Mouse (Mus musculus): ENCODE data around the gene Mob3b. TPM values are rescaled to one million over a fixed set of nuclear protein-coding genes. Genes with fewer than 3 reads are reported as not detected.
A peak's percentile ranks its signal among the peaks of the same experiment; 100 is the strongest.

Mob3b gene
- polyA plus RNA-seq, 1 experiment from 2014 or later, result 7.1 TPM

DNA sequence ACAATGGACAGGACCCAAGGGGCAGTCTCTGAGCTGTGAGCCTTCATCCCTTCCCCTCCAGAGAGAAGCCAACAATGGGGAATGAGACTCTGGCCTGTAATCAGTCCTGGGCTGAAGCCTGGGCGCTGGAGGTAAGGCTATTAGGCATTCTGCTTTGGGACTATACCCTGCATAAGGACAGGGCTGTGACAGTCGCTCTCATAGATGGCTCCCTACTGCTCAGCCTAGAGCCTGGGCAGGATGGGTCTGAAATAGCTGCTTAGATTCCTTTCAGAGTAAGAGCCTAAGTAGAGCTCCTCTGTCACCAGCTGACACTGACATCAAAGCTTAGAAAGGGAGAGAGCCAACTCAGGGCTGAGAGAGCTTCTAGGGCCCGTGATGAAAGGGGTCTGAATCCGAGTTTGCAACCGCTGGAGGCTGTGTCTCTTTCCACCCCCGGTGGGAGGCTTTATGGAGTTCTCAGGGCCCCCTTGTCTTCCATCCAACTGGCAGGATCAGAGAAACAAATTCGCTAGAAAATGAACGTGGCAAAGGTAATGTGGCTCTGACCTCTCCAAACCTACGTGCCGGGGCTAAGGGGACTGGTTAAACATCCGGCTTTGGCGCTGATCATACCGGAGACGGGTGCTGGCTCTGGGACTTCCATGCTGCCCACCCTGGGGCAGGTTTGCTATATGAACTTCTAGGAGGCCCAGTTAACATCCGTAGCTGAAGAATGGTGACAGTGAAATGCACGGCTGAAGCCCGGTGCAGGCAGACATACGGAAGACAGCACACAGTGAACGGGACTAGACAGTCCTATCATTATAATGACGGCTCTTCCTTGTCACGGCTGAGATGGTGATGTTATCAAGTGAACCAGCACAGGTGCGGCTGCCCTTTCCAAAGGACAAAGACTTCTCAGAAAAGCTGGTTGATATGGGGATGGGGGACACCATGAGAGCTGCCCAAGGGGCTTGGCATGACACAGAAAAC lies 165.1 kb downstream of the Mob3b start:
- Histone ChIP-seq H3K27ac (no peak overlapping the region), H3K4me3 (no peak overlapping the region), H3K4me2 (no peak overlapping the region), H3K27me3 (replicated peaks) (no peaks in the 10 kb centered on the region), H3K9me3 (replicated peaks) (no peaks in the 10 kb centered on the region), H3K4me1 (peaks cover 3% of the 10 kb centered on the region; the same call in 1 of the 2 replicates), H3K36me3 (no peaks in the 10 kb centered on the region), H3K9ac (no peak overlapping the region)
- 71% methylated on average over 22 of the region's 22 CpGs for WGBS (ENCODE audit: insufficient replicate concordance)
- ATAC-seq, result no peak

GRCm38 (mm10) chr4:34991116-34991515 lies 166.2 kb downstream of the Mob3b start:
- Histone ChIP-seq H3K4me2 (no peak overlapping the region), H3K4me3 (no peak overlapping the region), H3K9ac (no peak overlapping the region), H3K4me1 (peaks cover 3% of the 10 kb centered on the region; the same call in 1 of the 2 replicates), H3K9me3 (replicated peaks) (no peaks in the 10 kb centered on the region), H3K27ac (no peak overlapping the region), H3K36me3 (no peaks in the 10 kb centered on the region), H3K27me3 (replicated peaks) (no peaks in the 10 kb centered on the region)
- no peak for ATAC-seq
- WGBS (ENCODE audit: insufficient replicate concordance), result 54% methylated on average over 10 of the region's 10 CpGs

GRCm38 (mm10) chr4:34990659-34991058 lies 166.6 kb downstream of the Mob3b start:
- ATAC-seq, result no peak
- Histone ChIP-seq H3K4me1 (peaks cover 3% of the 10 kb centered on the region; the same call in 1 of the 2 replicates), H3K9ac (no peak overlapping the region), H3K4me3 (no peak overlapping the region), H3K36me3 (no peaks in the 10 kb centered on the region), H3K4me2 (no peak overlapping the region), H3K9me3 (replicated peaks) (no peaks in the 10 kb centered on the region), H3K27ac (no peak overlapping the region), H3K27me3 (replicated peaks) (no peaks in the 10 kb centered on the region)
- 72% methylated on average over 9 of the region's 9 CpGs for WGBS (ENCODE audit: insufficient replicate concordance)

GRCm38 (mm10) chr4:34987568-34987967 lies 169.7 kb downstream of the Mob3b start:
- Histone ChIP-seq H3K9ac (no peak overlapping the region), H3K36me3 (no peaks in the 10 kb centered on the region), H3K4me2 (no peak overlapping the region), H3K27me3 (replicated peaks) (no peaks in the 10 kb centered on the region), H3K27ac (no peak overlapping the region; the same call in 1 of the 2 replicates), H3K9me3 (replicated peaks) (no peaks in the 10 kb centered on the region), H3K4me3 (no peak overlapping the region), H3K4me1 (no peaks in the 10 kb centered on the region)
- 85% methylated on average over 4 of the region's 4 CpGs for WGBS (ENCODE audit: insufficient replicate concordance)
- ATAC-seq, result no peak

DNA sequence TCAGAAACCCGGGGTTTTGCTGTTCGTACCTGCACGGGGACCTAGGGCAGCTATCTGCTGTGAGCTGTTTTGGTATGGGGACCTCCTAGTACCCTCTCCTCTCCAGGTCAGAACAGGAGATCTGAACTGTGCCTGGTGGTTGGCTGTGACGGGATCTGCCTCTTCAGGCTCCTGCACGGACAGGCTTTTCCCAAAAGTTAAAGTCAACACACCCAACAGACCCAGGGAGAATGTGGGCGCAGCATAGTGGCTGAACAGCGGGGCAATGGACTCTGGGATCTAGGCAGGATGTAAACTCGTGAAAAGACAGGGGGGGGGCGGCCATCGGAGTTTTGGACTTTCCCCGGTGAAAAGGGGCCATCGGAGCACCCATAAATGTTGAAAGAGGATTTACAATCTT lies 170.2 kb downstream of the Mob3b start:
- H3K27me3 ChIP-seq (replicated peaks), result no peaks in the 10 kb centered on the region
- peak; percentile 68 for ATAC-seq
- no peak overlapping the region for H3K9ac ChIP-seq
- 70% methylated on average over 12 of the region's 12 CpGs for WGBS (ENCODE audit: insufficient replicate concordance)
- H3K4me3 ChIP-seq, result no peak overlapping the region
- H3K36me3 ChIP-seq, result no peaks in the 10 kb centered on the region
- no peaks in the 10 kb centered on the region for H3K9me3 ChIP-seq (replicated peaks)
- peak overlapping the region; percentile 57; the same call in 1 of the 2 replicates for H3K27ac ChIP-seq
- no peaks in the 10 kb centered on the region for H3K4me1 ChIP-seq
- no peak overlapping the region for H3K4me2 ChIP-seq

DNA sequence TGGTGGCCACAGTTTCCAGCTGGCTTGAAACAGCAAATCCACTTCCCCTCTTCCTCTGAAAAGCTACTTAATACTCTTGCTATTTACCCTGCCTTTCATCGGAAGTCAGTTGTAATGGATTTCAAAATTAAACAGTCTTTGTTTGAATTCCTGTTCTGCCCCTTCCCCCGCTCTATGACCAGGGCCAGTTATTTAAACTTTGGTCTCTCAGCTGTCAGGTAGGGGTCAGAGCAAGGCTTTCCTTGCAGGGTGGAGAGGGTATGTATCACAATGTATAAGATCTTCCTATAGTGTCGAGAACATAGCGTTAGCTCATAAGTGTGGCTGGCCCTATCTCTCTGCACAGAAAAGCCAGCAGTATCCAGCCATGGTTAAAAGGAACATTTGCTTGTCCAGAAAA lies 170.6 kb downstream of the Mob3b start:
- Histone ChIP-seq H3K36me3 (no peaks in the 10 kb centered on the region), H3K9me3 (replicated peaks) (no peaks in the 10 kb centered on the region), H3K4me3 (no peak overlapping the region), H3K27ac (peak overlapping the region; percentile 57; the same call in 1 of the 2 replicates), H3K4me2 (no peak overlapping the region), H3K9ac (no peak overlapping the region), H3K27me3 (replicated peaks) (no peaks in the 10 kb centered on the region), H3K4me1 (no peaks in the 10 kb centered on the region)
- ATAC-seq, result peak; percentile 54; the same call in 1 of the 2 replicates
- 80% methylated on average over 4 of the region's 4 CpGs for WGBS (ENCODE audit: insufficient replicate concordance)

- no peaks in the 10 kb centered on the region for H3K9me3 ChIP-seq (replicated peaks)
- H3K27ac ChIP-seq, result no peak overlapping the region
- WGBS (ENCODE audit: insufficient replicate concordance), result 60% methylated on average over 4 of the region's 4 CpGs
- no peak overlapping the region for H3K4me2 ChIP-seq
- no peak overlapping the region for H3K9ac ChIP-seq
- H3K27me3 ChIP-seq (replicated peaks), result no peaks in the 10 kb centered on the region
- no peaks in the 10 kb centered on the region for H3K36me3 ChIP-seq
- no peak overlapping the region for H3K4me3 ChIP-seq
- ATAC-seq, result no peak
- H3K4me1 ChIP-seq, result no peaks in the 10 kb centered on the region
Measured at GRCm38 (mm10) chr4:34984377-34984776, 172.9 kb downstream of the Mob3b start.

GRCm38 (mm10) chr4:34983511-34983910 lies 173.8 kb downstream of the Mob3b start:
- no peak overlapping the region for H3K4me2 ChIP-seq
- no peaks in the 10 kb centered on the region for H3K4me1 ChIP-seq
- H3K36me3 ChIP-seq, result no peaks in the 10 kb centered on the region
- WGBS (ENCODE audit: insufficient replicate concordance), result 63% methylated on average over 6 of the region's 6 CpGs
- no peaks in the 10 kb centered on the region for H3K27me3 ChIP-seq (replicated peaks)
- H3K9me3 ChIP-seq (replicated peaks), result no peaks in the 10 kb centered on the region
- ATAC-seq, result no peak
- no peak overlapping the region for H3K9ac ChIP-seq
- H3K27ac ChIP-seq, result no peak overlapping the region
- no peak overlapping the region for H3K4me3 ChIP-seq

DNA sequence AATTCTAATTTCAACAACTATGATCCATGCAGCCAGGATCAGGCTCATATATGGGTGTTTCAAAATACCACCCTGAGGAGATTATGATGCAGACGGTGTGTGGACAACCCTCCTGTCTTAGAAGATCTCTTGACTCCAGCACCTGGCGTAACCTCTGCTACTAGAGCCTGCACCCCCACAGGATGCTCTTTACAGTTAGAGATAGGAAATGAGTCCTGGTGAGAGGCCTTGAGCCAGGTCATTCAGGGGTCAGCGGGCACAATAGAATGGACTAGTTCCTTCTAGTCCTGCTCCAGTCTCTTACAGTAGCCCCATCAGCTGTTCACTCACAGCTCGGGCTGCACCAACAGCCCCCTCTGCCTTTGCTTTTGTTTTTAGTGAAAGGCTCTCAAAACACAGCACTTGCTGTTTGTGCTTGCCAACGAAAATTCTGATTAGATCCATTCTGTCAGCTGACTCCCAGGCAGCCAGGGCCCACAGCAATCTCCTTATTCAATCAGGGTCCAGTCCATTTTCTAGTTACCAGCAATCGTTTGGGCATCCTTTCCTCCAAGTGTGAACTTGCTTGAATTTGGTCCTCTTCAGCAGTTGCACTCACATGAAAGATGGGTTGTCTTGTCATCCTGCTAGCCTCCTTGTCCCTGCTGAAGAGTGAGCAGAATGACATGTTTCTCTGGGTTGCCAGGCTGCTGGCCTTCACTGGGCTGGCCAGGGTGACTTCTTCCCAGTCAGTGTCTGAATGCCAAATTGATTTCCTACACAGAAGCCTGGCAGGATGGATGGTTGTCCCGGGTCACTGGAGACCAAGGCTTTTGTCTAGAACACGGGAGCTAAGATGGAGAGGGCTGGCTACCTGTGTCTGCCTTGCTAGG lies 175.7 kb downstream of the Mob3b start:
- no peaks in the 10 kb centered on the region for H3K27me3 ChIP-seq (replicated peaks)
- H3K9ac ChIP-seq, result no peak overlapping the region
- H3K9me3 ChIP-seq (replicated peaks), result no peaks in the 10 kb centered on the region
- H3K4me2 ChIP-seq, result no peak overlapping the region
- H3K4me3 ChIP-seq, result no peak overlapping the region
- H3K36me3 ChIP-seq, result no peaks in the 10 kb centered on the region
- no peak for ATAC-seq
- no peaks in the 10 kb centered on the region for H3K4me1 ChIP-seq
- H3K27ac ChIP-seq, result no peak overlapping the region
- 57% methylated on average over 8 of the region's 8 CpGs for WGBS (ENCODE audit: insufficient replicate concordance)

DNA sequence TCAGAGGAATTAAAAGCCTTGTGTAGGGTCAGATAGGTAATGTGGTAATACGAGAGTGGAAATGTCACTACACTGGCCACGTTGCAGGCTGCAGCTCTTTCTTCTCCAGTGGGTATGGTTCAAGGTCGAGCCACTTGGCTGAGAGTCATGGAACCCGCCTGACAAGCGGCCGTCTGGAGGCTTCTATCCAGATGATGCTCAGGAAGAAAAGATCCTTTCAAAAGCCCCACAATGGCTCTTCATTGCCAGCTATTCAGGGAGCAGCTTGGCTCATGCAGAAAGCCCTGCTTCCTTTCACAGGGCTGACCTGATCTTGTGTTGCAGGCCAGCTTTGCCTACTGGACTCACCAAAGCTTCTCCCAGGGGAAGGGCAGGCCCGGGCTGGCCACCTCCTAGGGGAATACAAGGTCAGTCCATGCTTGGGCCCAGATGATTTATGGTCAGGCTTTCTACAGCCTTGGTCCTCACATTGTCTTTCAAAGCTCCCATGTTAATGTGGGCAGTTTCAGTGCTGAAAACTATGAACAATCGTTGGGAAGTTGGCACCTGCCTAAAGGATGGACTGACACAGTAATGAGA lies 176.7 kb downstream of the Mob3b start:
- Histone ChIP-seq H3K27me3 (replicated peaks) (no peaks in the 10 kb centered on the region), H3K27ac (no peak overlapping the region), H3K9me3 (replicated peaks) (no peaks in the 10 kb centered on the region), H3K9ac (no peak overlapping the region), H3K4me1 (no peaks in the 10 kb centered on the region), H3K4me3 (no peak overlapping the region), H3K4me2 (no peak overlapping the region), H3K36me3 (no peaks in the 10 kb centered on the region)
- WGBS (ENCODE audit: insufficient replicate concordance), result 76% methylated on average over 8 of the region's 8 CpGs
- no peak for ATAC-seq

DNA sequence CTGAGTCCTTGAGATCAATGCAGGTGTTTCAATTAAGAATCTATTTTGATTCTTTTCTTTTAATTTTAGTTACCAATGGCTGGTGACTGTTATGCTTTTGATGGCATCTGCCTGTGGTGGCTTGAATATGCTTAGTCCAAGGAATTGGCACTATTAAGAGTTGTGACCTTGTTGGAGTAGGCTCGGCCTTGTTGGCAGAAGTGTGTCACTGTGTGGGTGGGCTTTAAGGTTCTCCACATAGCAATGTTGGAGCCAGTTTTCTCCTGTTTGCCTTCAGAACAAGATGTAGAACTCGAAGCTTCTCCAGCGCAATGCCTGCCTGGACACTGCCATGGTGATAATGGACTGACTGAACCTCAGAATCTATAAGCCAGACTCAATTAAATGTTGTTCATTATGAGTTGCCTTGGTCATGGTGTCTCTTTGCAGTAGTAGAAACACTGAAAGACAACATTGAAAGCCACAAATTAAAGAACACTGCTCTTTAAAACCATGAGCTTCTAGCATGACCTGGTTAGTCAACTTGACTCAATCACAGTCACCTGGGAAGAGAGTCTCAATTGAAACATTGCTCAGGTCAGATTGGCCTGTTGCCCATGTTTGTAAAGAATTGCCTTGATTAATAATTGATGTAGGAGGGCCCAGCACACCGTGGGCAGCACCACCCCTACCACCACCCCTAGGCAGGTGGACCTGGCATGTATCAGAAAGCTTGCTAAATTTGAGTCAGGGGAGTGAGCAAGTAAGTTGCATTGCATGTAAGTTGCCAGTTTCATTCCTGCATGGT lies 180.2 kb downstream of the Mob3b start:
- H3K9me3 ChIP-seq (replicated peaks), result no peaks in the 10 kb centered on the region
- no peaks in the 10 kb centered on the region for H3K36me3 ChIP-seq
- no peaks in the 10 kb centered on the region for H3K27me3 ChIP-seq (replicated peaks)
- H3K9ac ChIP-seq, result no peak overlapping the region
- no peak for ATAC-seq
- H3K4me3 ChIP-seq, result no peak overlapping the region
- H3K4me2 ChIP-seq, result no peak overlapping the region
- H3K27ac ChIP-seq, result no peak overlapping the region
- H3K4me1 ChIP-seq, result no peaks in the 10 kb centered on the region
- 72% methylated on average over 4 of the region's 4 CpGs for WGBS (ENCODE audit: insufficient replicate concordance)
